Mouse (Mus musculus) E14TG2a.4 (cell line): ENCODE measurements at regions not wholly inside any gene's neighbourhood (a gene's known extent, or its start where the extent isn't known, plus 50 kb on each side); places are given as distances from the start of the nearest gene placed in this dataset.

Experiments
- H3K27me3 ChIP-seq: 2 replicates; pipeline ENCODE4 v1.6.1; 2014; ENCODE audit warnings: low read length, control low read depth; ENCODE audit not compliant: insufficient read depth
- H3K36me3 ChIP-seq: 2 replicates; pipeline ENCODE4 v1.6.1; 2014; ENCODE audit warnings: low read length, control low read depth; ENCODE audit not compliant: insufficient read depth
- H3K4me1 ChIP-seq: replicated peaks from 2 replicates; pipeline ENCODE4 v1.6.1; 2014; ENCODE audit warnings: low read depth, low read length, control low read depth
- H3K4me3 ChIP-seq: replicated peaks from 2 replicates; pipeline ENCODE4 v1.5.1; 2014; ENCODE audit warnings: mild to moderate bottlenecking, low read length
- H3K9me3 ChIP-seq: 2 replicates; pipeline ENCODE4 v1.6.1; 2014; ENCODE audit warnings: low read length, control low read depth
- CTCF ChIP-seq: conservative IDR thresholded peaks from 2 replicates; pipeline ENCODE4 v1.5.1; 2014; ENCODE audit warnings: low read length
- NANOG ChIP-seq: IDR thresholded peaks from 2 replicates; pipeline ENCODE4 v1.6.1; 2014; ENCODE audit warnings: borderline replicate concordance, low read length, mixed read lengths
- POU5F1 ChIP-seq: IDR thresholded peaks from 2 replicates; pipeline ENCODE4 v1.6.1; 2014; ENCODE audit warnings: low read length, borderline replicate concordance

- Histone ChIP-seq H3K4me1 (no peaks in the 10 kb centered on the region), H3K36me3 (no peaks in the 10 kb centered on the region), H3K4me3 (no peak overlapping the region), H3K27me3 (no peaks in the 10 kb centered on the region), H3K9me3 (no peaks in the 10 kb centered on the region)
- TF ChIP-seq CTCF (no peak), POU5F1 (no peak)
Observed at GRCm38 (mm10) chr13:39950203-39950602, 411.0 kb downstream of the Ofcc1 start.

- H3K36me3 ChIP-seq = no peaks in the 10 kb centered on the region
- no peaks in the 10 kb centered on the region for H3K27me3 ChIP-seq
- 0 out of 2 replicates have a peak, but pooled peaks cover 3% of the 10 kb centered on the region for H3K4me1 ChIP-seq
- TF ChIP-seq CTCF (no peak), NANOG (no peak), POU5F1 (no peak)
- H3K4me3 ChIP-seq = no peak overlapping the region
- H3K9me3 ChIP-seq = peaks cover 10% of the 10 kb centered on the region
Observed at GRCm38 (mm10) chr13:39935216-39935615, 426.0 kb downstream of the Ofcc1 start.

GRCm38 (mm10) chr13:39931487-39931886, 429.8 kb downstream of the Ofcc1 start:
- no peak for TF ChIP-seq NANOG
- TF ChIP-seq CTCF = no peak
- no peak for TF ChIP-seq POU5F1
- Histone ChIP-seq H3K36me3 (0 out of 2 replicates have a peak, but pooled peaks cover 2% of the 10 kb centered on the region), H3K4me3 (no peak overlapping the region), H3K9me3 (no peaks in the 10 kb centered on the region), H3K4me1 (peaks cover 19% of the 10 kb centered on the region), H3K27me3 (no peaks in the 10 kb centered on the region)

- H3K9me3 ChIP-seq = no peaks in the 10 kb centered on the region
- H3K36me3 ChIP-seq = 0 out of 2 replicates have a peak, but pooled peaks cover 2% of the 10 kb centered on the region
- TF ChIP-seq CTCF (no peak), POU5F1 (no peak), NANOG (no peak)
- H3K4me3 ChIP-seq = no peak overlapping the region
- H3K4me1 ChIP-seq = peaks cover 26% of the 10 kb centered on the region
- no peaks in the 10 kb centered on the region for H3K27me3 ChIP-seq
Observed at GRCm38 (mm10) chr13:39928573-39928972, 432.7 kb downstream of the Ofcc1 start.

GRCm38 (mm10) chr13:39924366-39924765, 436.9 kb downstream of the Ofcc1 start:
- Histone ChIP-seq H3K36me3 (0 out of 2 replicates have a peak, but pooled peaks cover 2% of the 10 kb centered on the region), H3K4me3 (no peak overlapping the region), H3K4me1 (peaks cover 22% of the 10 kb centered on the region), H3K9me3 (no peaks in the 10 kb centered on the region), H3K27me3 (no peaks in the 10 kb centered on the region)
- TF ChIP-seq NANOG (no peak), CTCF (no peak), POU5F1 (no peak)

- Histone ChIP-seq H3K27me3 (no peaks in the 10 kb centered on the region), H3K9me3 (no peaks in the 10 kb centered on the region), H3K36me3 (0 out of 2 replicates have a peak, but pooled peaks cover 2% of the 10 kb centered on the region), H3K4me1 (peaks cover 10% of the 10 kb centered on the region), H3K4me3 (no peak overlapping the region)
- TF ChIP-seq CTCF = no peak
- TF ChIP-seq POU5F1 = no peak
- no peak for TF ChIP-seq NANOG
Observed at GRCm38 (mm10) chr13:39923113-39923512, 438.1 kb downstream of the Ofcc1 start.

- Histone ChIP-seq H3K4me3 (no peak overlapping the region), H3K27me3 (no peaks in the 10 kb centered on the region), H3K9me3 (no peaks in the 10 kb centered on the region), H3K36me3 (no peaks in the 10 kb centered on the region), H3K4me1 (peaks cover 11% of the 10 kb centered on the region)
- no peak for TF ChIP-seq NANOG
- no peak for TF ChIP-seq POU5F1
- TF ChIP-seq CTCF = no peak
Observed at GRCm38 (mm10) chr13:39907720-39908119, 453.5 kb downstream of the Ofcc1 start.

GRCm38 (mm10) chr13:39904264-39904663, 457.0 kb downstream of the Ofcc1 start:
- no peaks in the 10 kb centered on the region for H3K9me3 ChIP-seq
- H3K4me1 ChIP-seq = peaks cover 11% of the 10 kb centered on the region
- TF ChIP-seq NANOG = no peak
- no peak for TF ChIP-seq CTCF
- TF ChIP-seq POU5F1 = no peak
- H3K4me3 ChIP-seq = no peak overlapping the region
- H3K27me3 ChIP-seq = no peaks in the 10 kb centered on the region
- H3K36me3 ChIP-seq = no peaks in the 10 kb centered on the region

GRCm38 (mm10) chr13:39903319-39903718, 457.9 kb downstream of the Ofcc1 start:
- Histone ChIP-seq H3K4me3 (no peak overlapping the region), H3K36me3 (no peaks in the 10 kb centered on the region), H3K27me3 (no peaks in the 10 kb centered on the region), H3K4me1 (peaks cover 10% of the 10 kb centered on the region), H3K9me3 (no peaks in the 10 kb centered on the region)
- no peak for TF ChIP-seq POU5F1
- TF ChIP-seq CTCF = no peak
- TF ChIP-seq NANOG = no peak
